Mouse (Mus musculus): ENCODE measurements around the gene Cabp5.
"Not testable (repeated sequence)": the region's sequence is repeated elsewhere in the genome, so short reads cannot be mapped to it uniquely, and the experiment has no call there.

Gene Cabp5

GRCm38 (mm10) chr7:13397832-13398231 lies at the start of gene Cabp5:
TSS of gene Cabp5 (plus strand) at chr7:13398132.
- no peak for DNase-seq (ENCODE audit: low spot score in 2 of 2)

DNA sequence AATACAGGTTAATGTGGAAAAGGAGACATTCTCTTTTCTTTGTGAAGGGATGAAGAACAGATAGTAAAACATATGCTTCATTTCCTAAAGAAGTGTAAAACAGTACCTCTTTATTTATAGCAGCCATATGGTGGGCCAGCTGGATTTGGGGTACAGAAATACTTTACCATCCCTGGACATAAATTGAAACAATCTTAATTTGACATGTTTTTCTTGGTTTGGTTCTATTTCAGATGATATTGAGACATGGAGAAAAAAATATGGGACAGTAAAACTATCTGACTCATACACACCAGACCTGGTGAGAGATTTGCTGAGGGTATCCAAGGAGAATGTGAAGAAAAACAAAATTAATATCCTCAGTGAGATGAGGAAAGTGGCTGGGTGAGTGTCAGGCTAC lies 42.0 kb upstream of the Cabp5 start:
- DNase-seq (ENCODE audit: low spot score in 2 of 2), result no peak

DNA sequence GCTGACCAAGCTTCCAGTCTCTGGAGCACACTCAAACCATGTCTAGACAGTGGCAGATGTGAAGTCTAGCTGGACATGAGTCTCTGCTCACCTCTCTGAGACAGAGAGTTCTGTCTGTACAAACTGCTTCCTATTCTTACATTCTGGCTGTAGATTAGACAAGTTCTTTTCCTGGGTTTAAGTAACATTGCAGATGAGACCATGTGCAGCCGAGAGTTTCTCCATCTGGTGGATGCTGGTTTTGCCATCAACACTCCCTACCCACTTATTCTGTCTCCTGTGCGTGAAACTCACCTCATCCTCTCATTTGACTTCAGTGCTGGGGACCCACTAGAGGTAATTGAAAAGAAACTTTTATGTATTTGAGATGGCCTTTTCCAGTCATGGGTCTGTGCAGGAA lies 17.3 kb upstream of the Cabp5 start:
- no peak for DNase-seq (ENCODE audit: low spot score in 2 of 2)

DNA sequence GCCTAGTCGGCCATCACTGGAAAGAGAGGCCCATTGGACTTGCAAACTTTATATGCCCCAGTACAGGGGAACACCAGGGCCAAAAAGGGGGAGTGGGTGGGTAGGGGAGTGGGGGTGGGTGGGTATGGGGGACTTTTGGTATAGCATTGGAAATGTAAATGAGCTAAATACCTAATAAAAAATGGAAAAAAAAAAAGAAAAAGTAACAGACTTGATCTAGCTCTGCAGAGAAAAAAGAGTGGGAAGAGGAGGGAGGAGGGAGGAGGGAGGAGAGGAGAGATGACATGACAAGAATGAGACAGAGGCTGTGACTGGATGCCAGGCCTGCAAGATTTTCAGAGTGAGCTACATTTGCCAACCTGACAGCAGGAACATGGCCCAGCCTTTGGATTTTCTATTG lies 52.6 kb downstream of the Cabp5 start, which contains the start of gene Bsph1:
Gene Bsph1 (plus strand): TSS at position 301 of the 400 bp plus-strand sequence.
- DNase-seq (ENCODE audit: low spot score in 2 of 2), result not testable (repeated sequence)
